Mouse (Mus musculus): ENCODE results near the gene Glg1.
"Not testable (repeated sequence)": the region's sequence is repeated elsewhere in the genome, so short reads cannot be mapped to it uniquely, and the experiment has no call there.

Glg1 gene

GRCm38 (mm10) chr8:111248136-111248535, 10.9 kb downstream of the Glg1 start:
- DNase-seq, result no peak

GRCm38 (mm10) chr8:111246864-111247263, 12.2 kb downstream of the Glg1 start:
- not testable (repeated sequence) for DNase-seq

DNA sequence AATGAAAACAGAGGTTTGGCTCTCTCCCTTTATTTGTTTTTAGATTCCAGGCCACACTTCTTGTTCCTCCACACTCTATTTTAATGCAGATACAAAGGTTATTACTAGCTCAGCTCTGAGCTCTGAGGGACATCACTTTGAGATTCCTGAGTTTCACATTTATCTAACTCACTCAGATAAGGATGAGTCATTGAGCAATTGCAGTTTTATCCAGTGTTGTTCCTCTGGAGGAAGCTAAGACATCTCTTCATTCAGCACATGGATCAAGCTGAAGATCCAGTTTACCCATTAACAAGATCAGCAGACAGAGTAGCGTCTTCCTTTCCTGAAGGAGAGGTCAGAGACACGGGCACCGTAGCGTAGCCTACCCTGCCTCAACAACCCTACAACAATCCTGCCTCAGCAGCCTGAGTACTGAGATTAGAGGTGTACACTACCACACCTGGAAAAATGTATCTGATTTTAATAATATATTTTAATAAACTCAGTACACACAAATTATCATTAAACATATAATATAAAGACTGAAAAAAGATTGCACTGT, 12.7 kb downstream of the Glg1 start:
- no peak for DNase-seq

- no peak for DNase-seq
These were observed 21.7 kb downstream of the Glg1 start for GRCm38 (mm10) chr8:111237301-111237700.

DNA sequence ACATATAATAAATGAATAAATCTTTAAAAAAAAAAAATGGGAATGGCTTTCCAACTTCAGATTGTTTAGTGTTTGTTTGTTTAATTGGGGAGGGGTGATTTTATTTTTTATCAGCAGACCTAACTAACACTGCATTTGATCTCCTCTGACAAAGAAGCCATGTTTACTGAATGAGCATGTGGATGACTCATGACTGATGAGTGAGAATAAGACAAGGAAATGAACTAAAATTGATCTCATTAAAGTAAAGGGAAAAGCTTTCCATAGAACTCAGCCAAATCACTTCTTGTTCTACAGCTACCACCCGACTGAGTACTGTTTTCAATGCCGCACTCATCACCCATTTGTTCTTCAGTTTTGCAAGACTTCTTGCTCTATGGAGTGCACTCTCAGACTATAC, 25.3 kb downstream of the Glg1 start:
- DNase-seq, result no peak

GRCm38 (mm10) chr8:111224153-111224552, 34.9 kb downstream of the Glg1 start:
- peak; percentile 22 to 33 for DNase-seq

GRCm38 (mm10) chr8:111218107-111218506, 40.9 kb downstream of the Glg1 start:
- DNase-seq, result no peak

DNA sequence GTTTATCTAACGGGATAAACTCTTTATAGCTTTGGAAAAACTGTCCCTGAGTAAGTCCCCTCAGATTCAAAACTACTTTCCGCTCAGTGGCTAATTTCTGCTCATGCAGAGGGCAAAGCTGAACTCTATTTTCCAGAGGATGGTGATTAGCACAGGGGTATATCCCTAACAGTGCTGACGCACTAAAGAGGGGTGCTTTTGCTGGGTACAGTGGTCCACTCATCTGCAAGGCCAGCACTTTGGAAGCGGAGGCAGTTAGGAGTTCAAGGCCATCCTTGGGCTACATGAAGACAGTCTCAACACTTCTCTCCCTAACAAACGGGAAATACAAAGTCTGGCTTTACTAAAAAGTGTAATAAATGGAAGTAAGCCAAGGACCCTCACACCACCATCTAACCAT, 45.6 kb downstream of the Glg1 start:
- no peak for DNase-seq

- DNase-seq, result no peak
These were observed 47.8 kb downstream of the Glg1 start for GRCm38 (mm10) chr8:111211180-111211579.

GRCm38 (mm10) chr8:111209874-111210273, 49.1 kb downstream of the Glg1 start:
- DNase-seq, result no peak

DNA sequence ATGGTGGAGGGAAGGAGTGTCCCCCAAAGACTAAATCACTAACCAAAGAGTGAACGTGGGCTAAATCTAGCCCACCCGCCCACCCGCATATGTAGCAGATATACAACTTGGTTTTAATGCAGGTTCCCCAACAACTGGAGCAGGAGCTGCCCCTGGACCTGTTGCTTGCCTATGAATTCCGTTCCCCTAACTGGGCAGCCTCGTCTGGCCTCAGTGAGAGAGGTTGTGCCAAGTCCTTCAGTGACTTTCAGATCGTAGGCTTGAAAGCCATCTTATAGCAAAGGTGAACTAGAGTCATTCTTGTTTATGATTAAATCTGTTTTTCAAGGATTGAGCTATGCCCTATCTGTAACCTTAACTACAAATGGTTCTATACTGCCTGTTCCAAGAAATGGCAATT, 52.7 kb downstream of the Glg1 start:
- no peak for DNase-seq

- no peak for DNase-seq
These were observed 54.0 kb downstream of the Glg1 start for GRCm38 (mm10) chr8:111205033-111205432.

GRCm38 (mm10) chr8:111203341-111203740, 55.7 kb downstream of the Glg1 start:
- DNase-seq, result no peak

DNA sequence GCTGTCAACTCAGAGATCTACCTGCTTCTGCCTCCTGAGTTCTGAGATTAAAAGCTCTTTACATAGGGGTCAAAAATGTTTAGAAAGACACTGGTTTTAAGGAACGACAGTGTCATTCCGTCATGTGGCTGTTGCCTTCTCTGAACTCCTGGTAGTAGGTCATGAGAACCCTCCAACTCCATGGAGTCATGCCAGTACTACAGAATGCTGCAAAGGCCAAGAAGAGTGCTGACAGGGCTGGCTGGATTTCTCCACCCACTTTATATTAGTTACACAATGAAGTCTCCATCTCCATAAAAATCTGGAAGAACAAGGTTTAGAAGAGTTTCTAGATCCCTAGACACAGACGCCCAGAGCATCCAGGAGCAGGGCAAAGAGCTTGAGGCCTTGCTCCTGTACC, 61.0 kb downstream of the Glg1 start:
- no peak for DNase-seq

- DNase-seq, result no peak
These were observed 62.8 kb downstream of the Glg1 start for GRCm38 (mm10) chr8:111196181-111196580.

GRCm38 (mm10) chr8:111188594-111189211, 70.3 kb downstream of the Glg1 start:
- DNase-seq, result peak in 1 of 2 experiments; percentile 19

DNA sequence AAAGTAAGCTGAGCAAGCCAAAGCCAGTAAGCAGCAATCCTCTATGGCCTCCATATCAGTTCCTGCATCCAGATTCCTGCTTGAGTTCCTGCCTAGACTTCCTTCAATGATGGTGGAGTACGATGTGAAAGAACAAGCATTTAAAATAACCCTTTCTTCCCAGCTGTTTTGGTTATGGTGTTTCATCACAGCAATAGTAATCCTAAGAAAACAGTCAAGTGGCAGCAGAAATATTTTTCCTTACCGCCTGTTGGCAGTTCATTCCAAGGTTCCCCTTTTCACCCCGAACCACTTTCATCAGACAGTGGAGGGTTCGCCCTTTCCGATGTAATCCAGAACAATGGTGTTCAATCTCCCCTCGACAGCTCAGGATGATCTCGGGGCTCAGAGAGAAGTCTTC, 71.5 kb downstream of the Glg1 start:
- no peak for DNase-seq

DNA sequence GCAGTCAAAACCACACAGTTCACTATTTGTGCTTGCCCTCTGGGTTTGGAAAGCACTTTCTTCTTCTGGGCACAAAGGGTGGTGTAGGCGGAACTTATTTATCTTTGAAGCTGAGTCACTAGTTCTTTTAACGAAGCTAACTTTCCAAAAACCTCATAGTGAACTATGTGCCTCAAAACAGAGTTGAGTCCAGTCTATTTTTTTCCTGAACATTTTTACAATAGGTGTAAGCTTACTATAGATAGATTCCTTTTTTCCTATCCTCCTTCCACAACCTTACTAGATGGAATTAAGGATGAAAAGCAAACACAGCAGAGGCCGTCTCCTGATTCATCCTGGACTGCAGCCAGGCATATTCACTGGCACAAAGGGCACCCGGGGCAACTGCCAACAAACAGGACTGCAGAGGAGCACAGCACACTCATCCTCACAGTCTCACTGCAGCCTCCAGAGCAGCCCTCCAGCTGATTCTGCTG, 73.5 kb downstream of the Glg1 start:
- peak; percentile 21 to 34 for DNase-seq

DNA sequence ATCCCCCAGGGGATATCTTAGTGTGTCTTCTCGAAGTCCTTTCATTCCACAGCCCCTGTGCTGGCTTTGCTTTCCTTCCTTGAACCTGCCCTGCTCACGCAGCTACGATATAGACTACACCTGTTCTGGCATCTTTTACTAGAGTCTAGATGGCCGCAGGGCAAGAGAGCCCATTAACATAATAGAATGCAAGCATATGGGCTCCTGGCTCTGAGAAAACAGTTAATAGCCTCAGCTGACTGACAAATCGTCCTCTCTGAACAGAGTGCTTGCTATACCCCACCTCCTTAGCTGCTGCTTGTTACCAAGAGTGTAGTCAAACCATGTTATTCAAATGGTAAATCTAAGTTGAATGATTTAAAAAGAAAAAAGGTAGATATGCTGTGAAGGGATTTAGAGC, 87.4 kb downstream of the Glg1 start:
- DNase-seq, result no peak

DNA sequence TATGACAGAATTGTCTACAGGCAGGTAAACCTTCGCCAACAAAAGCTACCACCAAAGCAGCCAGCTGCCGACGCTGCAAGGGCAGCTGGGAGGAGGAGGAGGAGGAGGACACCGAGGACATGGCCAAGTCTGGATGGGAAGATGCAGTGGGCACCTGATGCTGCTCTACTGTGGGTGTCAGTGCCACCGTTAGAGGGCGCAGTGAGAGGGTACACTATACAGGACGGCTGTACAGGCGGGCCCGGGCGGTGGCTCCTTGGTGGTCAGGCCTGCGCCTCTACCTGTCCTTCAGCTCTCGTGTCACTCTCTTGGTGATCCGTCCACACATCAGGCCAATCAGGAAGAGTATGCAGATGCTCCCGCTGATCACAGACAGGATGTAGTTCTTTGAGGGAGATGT, 101.4 kb downstream of the Glg1 start:
- peak; percentile 81 to 84 for DNase-seq

- DNase-seq, result peak in 1 of 2 experiments; percentile 22
These were observed 103.1 kb downstream of the Glg1 start for GRCm38 (mm10) chr8:111155721-111156436.

GRCm38 (mm10) chr8:111145460-111146012, 113.5 kb downstream of the Glg1 start:
- DNase-seq, result peak; percentile 97 to 98

GRCm38 (mm10) chr8:111144901-111145459, 114.0 kb downstream of the Glg1 start:
- peak; percentile 28 to 62 for DNase-seq

DNA sequence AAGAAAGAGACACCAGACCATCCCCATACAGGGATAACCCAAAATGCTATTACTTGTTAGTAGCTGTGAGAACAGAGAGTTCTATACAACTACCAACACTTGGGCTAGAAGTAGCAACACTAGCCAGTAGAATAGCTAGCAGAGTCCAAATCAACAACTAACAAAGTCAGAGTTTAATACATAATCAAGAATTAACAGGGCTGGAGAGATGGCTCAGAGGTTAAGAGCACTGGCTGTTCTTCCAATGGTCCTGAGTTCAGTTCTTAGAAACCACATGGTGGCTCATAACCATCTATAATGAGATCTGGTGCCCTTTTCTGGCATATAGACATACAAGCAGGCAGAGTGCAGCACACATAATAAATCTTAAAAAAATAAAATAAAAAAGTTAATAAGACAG, 116.5 kb downstream of the Glg1 start:
- no peak for DNase-seq
